Mouse (Mus musculus) midbrain, embryonic 11.5 days (tissue): Measurements from ENCODE around the gene Trmt112. TPM values are rescaled to one million over a fixed set of nuclear protein-coding genes. Genes with fewer than 3 reads are reported as not detected.
A peak's percentile ranks its signal among the peaks of the same experiment; 100 is the strongest.

Experiments
- ATAC-seq: fragments of 200-750 bp; cut with Nextera tagmentation; 2 replicates; pipeline ENCODE4 v1.8.0; 2017; ENCODE audit warnings: moderate TSS enrichment, moderate library complexity; ENCODE audit not compliant: low FRiP score
- DNase-seq: peaks from one replicate; pipeline ENCODE4 v3.0.0; 2015; ENCODE audit warnings: low spot score; ENCODE audit errors: missing footprints
- H3K27ac ChIP-seq: fragments of 300-500 bp; sonication (generic); 2 replicates; pipeline ENCODE4 v1.5.1; 2014; ENCODE audit warnings: low read depth, low read length
- H3K27me3 ChIP-seq: fragments of 300-500 bp; sonication (generic); 2 replicates; pipeline ENCODE4 v1.6.1; 2014; ENCODE audit warnings: mild to moderate bottlenecking, low read length, moderate library complexity, mixed read lengths; ENCODE audit not compliant: control insufficient read depth, insufficient read depth
- H3K36me3 ChIP-seq: fragments of 300-500 bp; sonication (generic); 2 replicates; pipeline ENCODE4 v1.6.1; 2014; ENCODE audit warnings: mild to moderate bottlenecking, low read length, moderate library complexity, mixed read lengths; ENCODE audit not compliant: control insufficient read depth, insufficient read depth
- H3K4me1 ChIP-seq: fragments of 300-500 bp; sonication (generic); 2 replicates; pipeline ENCODE4 v1.6.1; 2014; ENCODE audit warnings: low read length; ENCODE audit not compliant: control insufficient read depth, insufficient read depth
- H3K4me2 ChIP-seq: fragments of 300-500 bp; sonication (generic); 2 replicates; pipeline ENCODE4 v1.6.1; 2014; ENCODE audit warnings: mild to moderate bottlenecking, moderate library complexity
- H3K4me3 ChIP-seq: fragments of 300-500 bp; sonication (generic); 2 replicates; pipeline ENCODE4 v1.5.1; 2014; ENCODE audit warnings: low read depth, low read length
- H3K9ac ChIP-seq: fragments of 300-500 bp; sonication (generic); 2 replicates; pipeline ENCODE4 v1.6.1; 2014; ENCODE audit warnings: low read length
- H3K9me3 ChIP-seq: fragments of 300-500 bp; sonication (generic); 2 replicates; pipeline ENCODE4 v1.6.1; 2016; ENCODE audit warnings: low read length; ENCODE audit not compliant: control insufficient read depth
- WGBS: fragments of 180-500 bp; shearing (Covaris S2); extraction: QIAGEN DNeasy Blood & Tissue Kit; methylation state at CpG from one replicate; pipeline ENCODE4 v1.1.7; 2014; 5-methylcytosine and 5-hydroxymethylcytosine counted together
- polyA plus RNA-seq: library from polyadenylated mRNA; unstranded; fragments of >200 nt; fragmentation: Nextera tagmentation; extraction: Ambion mirVana; gene quantifications from 2 replicates; pipeline ENCODE4 v1.2.1, GENCODE M21; 2014

Gene Trmt112
- polyA plus RNA-seq, 1 experiment from 2014 or later: 151 TPM

GRCm38 (mm10) chr19:6913991-6914390 is 4.5 kb downstream of the Trmt112 start:
- 86% methylated on average over 11 of the region's 11 CpGs for WGBS
- no peak overlapping the region for H3K4me3 ChIP-seq
- H3K27me3 ChIP-seq: no peaks in the 10 kb centered on the region
- ATAC-seq (no peak), DNase-seq (no peak)
- H3K36me3 ChIP-seq: peaks cover 10% of the 10 kb centered on the region
- peaks cover 7% of the 10 kb centered on the region for H3K4me1 ChIP-seq
- H3K4me2 ChIP-seq: no peak overlapping the region
- H3K27ac ChIP-seq: no peak overlapping the region
- no peaks in the 10 kb centered on the region for H3K9me3 ChIP-seq
- no peak overlapping the region for H3K9ac ChIP-seq

- Histone ChIP-seq H3K9ac (no peak overlapping the region), H3K4me2 (no peak overlapping the region), H3K9me3 (no peaks in the 10 kb centered on the region), H3K27me3 (no peaks in the 10 kb centered on the region), H3K4me3 (no peak overlapping the region), H3K36me3 (peaks cover 10% of the 10 kb centered on the region), H3K4me1 (peaks cover 6% of the 10 kb centered on the region), H3K27ac (no peak overlapping the region)
- ATAC-seq (no peak), DNase-seq (no peak)
- WGBS: 86% methylated on average over 9 of the region's 9 CpGs
These were observed 5.0 kb downstream of the Trmt112 start for GRCm38 (mm10) chr19:6914540-6914939.

- Histone ChIP-seq H3K9me3 (no peaks in the 10 kb centered on the region), H3K4me3 (no peak overlapping the region), H3K27me3 (no peaks in the 10 kb centered on the region), H3K27ac (no peak overlapping the region), H3K9ac (no peak overlapping the region), H3K4me1 (peaks cover 10% of the 10 kb centered on the region), H3K4me2 (no peak overlapping the region), H3K36me3 (peaks cover 10% of the 10 kb centered on the region)
- ATAC-seq (no peak), DNase-seq (no peak)
- 90% methylated on average over 4 of the region's 4 CpGs for WGBS
These were observed 5.8 kb downstream of the Trmt112 start for GRCm38 (mm10) chr19:6915276-6915675.

GRCm38 (mm10) chr19:6916496-6916895 is 7.0 kb downstream of the Trmt112 start:
- Histone ChIP-seq H3K36me3 (peaks cover 8% of the 10 kb centered on the region), H3K27ac (no peak overlapping the region), H3K27me3 (no peaks in the 10 kb centered on the region), H3K9ac (no peak overlapping the region), H3K9me3 (no peaks in the 10 kb centered on the region), H3K4me1 (peaks cover 12% of the 10 kb centered on the region), H3K4me3 (no peak overlapping the region), H3K4me2 (no peak overlapping the region)
- DNase-seq (peak; percentile 62), ATAC-seq (no peak)
- WGBS: 90% methylated on average over 4 of the region's 4 CpGs

DNA sequence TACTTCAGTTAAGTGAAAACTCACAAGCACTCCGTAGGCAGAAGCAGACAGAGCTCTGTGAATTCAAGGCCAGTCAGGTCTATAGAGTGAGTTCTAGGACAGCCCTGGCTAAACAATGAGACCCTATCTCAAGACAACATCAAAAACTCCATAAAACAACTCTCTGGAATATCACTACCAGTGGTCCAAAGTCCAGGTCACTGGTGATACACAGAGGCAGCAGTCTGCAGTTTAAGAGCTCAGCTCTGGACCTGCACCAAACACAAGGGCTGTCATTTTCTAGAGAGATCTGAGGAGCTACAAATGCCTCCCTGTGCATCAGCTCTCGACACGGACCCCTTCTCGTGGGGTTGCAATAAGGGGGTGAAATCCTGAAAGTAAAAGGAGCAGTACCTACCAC is 8.8 kb downstream of the Trmt112 start:
- WGBS: 95% methylated on average over 4 of the region's 4 CpGs
- DNase-seq (no peak), ATAC-seq (no peak)

DNA sequence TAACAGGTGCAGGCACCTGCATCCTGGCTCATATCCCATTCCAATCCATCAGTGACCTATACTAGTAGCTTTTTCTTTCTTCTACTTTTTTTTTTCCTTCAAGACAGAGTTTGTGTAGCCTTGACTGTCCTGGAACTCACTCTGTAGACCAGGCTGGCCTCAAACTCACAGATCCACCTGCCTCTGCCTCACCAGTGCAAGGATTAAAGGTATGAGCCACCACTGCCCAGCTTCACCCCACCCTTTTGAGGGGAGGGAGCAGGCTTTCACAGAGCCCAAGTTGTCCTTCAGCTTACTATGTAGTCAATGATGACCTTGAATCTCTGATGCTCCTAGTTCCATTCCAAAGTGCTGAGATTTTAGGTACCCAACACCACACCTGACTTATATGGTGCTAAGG is 9.9 kb downstream of the Trmt112 start:
- Histone ChIP-seq H3K4me2 (no peak overlapping the region), H3K4me3 (no peak overlapping the region), H3K9me3 (no peaks in the 10 kb centered on the region), H3K36me3 (no peaks in the 10 kb centered on the region), H3K4me1 (peaks cover 17% of the 10 kb centered on the region), H3K27me3 (peaks cover 21% of the 10 kb centered on the region), H3K27ac (no peak overlapping the region), H3K9ac (no peak overlapping the region)
- ATAC-seq (no peak), DNase-seq (no peak)

More for the DNA sequence above, 8.8 kb downstream of the Trmt112 start:
- no peak overlapping the region for H3K4me3 ChIP-seq
- H3K27ac ChIP-seq: no peak overlapping the region
- no peak overlapping the region for H3K4me2 ChIP-seq
- peaks cover 10% of the 10 kb centered on the region for H3K27me3 ChIP-seq
- H3K9ac ChIP-seq: no peak overlapping the region
- H3K36me3 ChIP-seq: no peaks in the 10 kb centered on the region; the same call in 1 of the 2 replicates
- H3K9me3 ChIP-seq: no peaks in the 10 kb centered on the region
- H3K4me1 ChIP-seq: peaks cover 17% of the 10 kb centered on the region

DNA sequence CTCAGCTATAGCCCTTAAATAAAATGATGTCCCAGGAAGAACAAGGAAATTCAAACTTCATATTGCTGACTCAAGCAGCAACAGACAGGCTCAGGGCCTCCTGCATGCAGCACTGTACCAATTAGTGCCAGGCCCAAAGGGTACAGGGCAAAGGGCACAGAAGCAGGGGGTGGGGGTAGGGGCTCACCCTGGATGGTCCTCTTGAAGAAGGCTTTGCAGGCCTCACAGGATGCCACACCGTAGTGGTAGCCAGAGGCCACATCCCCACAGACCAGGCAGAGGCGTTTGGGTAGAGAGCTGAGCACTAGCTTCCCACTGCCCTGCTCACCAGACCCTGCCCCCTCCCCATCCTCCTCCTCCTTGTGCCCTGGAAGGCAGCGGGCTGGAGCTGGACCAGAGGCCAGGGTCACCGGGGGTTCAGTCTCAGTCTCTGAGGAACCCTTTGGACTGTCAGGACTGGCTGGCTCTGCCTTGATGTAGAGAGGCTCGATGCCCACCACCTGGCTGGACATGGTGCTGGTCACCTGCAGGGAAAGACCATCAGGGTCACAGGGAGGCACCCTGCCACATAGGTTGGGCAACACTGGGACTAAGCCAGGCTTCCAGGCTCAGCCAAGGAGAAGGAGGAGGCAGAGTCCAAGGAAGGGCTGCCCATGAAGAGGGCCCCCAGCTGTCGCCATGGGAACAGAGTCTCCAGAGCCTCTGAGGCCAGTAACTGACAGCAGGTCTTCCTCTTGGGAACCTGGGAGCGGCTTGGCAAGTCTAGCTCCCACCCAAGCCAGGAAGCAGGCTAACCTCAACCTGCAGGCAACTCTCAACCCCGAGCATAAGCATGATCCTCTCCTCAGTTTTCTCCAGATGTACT is 10.6 kb downstream of the Trmt112 start:
- H3K4me1 ChIP-seq: peaks cover 17% of the 10 kb centered on the region
- H3K36me3 ChIP-seq: no peaks in the 10 kb centered on the region
- H3K9ac ChIP-seq: peak overlapping the region; percentile 89
- H3K9me3 ChIP-seq: no peaks in the 10 kb centered on the region
- no peak overlapping the region for H3K27ac ChIP-seq
- DNase-seq: peak; percentile 84
- H3K4me3 ChIP-seq: peak overlapping the region; percentile 80
- peak overlapping the region; percentile 97 for H3K4me2 ChIP-seq
- no peak for ATAC-seq
- H3K27me3 ChIP-seq: peaks cover 27% of the 10 kb centered on the region
- 43% methylated on average over 8 of the region's 8 CpGs for WGBS

GRCm38 (mm10) chr19:6920741-6921636 is 11.5 kb downstream of the Trmt112 start:
- peaks cover 17% of the 10 kb centered on the region for H3K4me1 ChIP-seq
- 1% methylated on average over 46 of the region's 48 CpGs for WGBS
- ATAC-seq: peak; percentile 2; the same call in 1 of the 2 replicates
- peaks cover 36% of the 10 kb centered on the region for H3K27me3 ChIP-seq
- peak overlapping the region; percentile 97 for H3K4me2 ChIP-seq
- H3K27ac ChIP-seq: peak overlapping the region; percentile 84
- DNase-seq: peak; percentile 95
- peak overlapping the region; percentile 89 for H3K9ac ChIP-seq
- H3K36me3 ChIP-seq: no peaks in the 10 kb centered on the region
- H3K9me3 ChIP-seq: no peaks in the 10 kb centered on the region
- peak overlapping the region; percentile 80 for H3K4me3 ChIP-seq
